In the genomic region with DNA sequence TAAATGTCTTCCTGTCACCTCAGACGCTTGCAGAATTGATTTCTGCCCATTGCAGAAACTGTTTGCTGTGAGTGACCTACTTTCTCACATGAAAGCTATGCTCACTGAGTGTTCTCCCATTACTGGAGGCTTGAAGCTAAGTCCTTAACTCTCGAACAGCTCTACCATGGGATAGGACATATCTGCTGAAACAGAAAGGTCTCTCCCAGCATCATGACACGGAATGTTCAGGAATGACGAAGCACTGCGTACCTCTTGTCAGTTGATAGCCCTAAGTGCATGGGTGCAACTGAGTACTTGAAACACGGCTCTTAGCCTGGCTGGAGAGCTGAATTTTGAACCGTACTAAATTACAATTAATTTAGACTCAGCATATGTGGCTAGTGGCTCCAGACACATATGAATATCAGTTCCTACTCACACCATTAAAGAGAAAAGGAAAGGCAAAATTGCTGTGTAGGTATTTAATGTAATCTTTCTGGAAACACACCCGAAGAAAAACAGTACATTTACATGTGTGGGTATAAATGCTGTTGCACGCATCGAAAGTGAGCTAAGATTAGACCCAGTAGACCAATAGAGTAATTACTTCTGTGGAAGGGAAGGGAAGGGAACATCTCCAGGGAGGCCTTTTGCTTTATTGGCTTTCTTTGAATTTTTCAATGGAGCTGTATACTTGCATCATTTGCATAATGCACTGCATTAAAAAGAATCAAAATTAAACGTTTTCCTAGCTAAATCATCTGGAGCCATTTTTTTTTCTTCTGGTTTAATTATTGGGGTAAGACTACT, we compare ENCODE assay signal across 31 mouse cellular contexts.
DNase-seq lines count a peak whose midpoint lies in the region; ATAC-seq and TF ChIP-seq lines count a peak whose summit lies in the region.
"Had no signal": no experiment of that assay in that cellular context is flagged by ENCODE, and none has a peak within 500 bp of the region (broad histone marks: within the 10 kb centered on the region; RNA-seq: fewer than 3 reads in every experiment).

No protein-coding gene starts in this region.

- ATAC-seq in hindbrain, embryonic 13.5 days (ENCODE audit: low FRiP score): peak; percentile 47; the same call in 1 of the 2 replicates
- no peak for ATAC-seq in hindbrain, embryonic 12.5 days (ENCODE audit: low FRiP score)
- no peak for ATAC-seq in midbrain, embryonic 14.5 days (ENCODE audit: low FRiP score, low TSS enrichment)
- ATAC-seq in midbrain, embryonic 11.5 days (ENCODE audit: low FRiP score): no peak
- no peak for ATAC-seq in midbrain, postnatal 0 days (ENCODE audit: low FRiP score)
- no peak for ATAC-seq in megakaryocyte progenitor cell, adult 5-6 weeks (replicated peaks; ENCODE audit: poor library complexity)
- ATAC-seq: CD4-positive, CD25-positive, alpha-beta regulatory T cell, adult 4 months; forebrain, postnatal 0 days; intestine, embryonic 16.5 days had no signal

- H3K9me3 ChIP-seq in hindbrain, embryonic 13.5 days: no peaks in the 10 kb centered on the region
- no peaks in the 10 kb centered on the region for H3K9me3 ChIP-seq in hindbrain, embryonic 12.5 days (replicated peaks)
- H3K9me3 ChIP-seq in midbrain, embryonic 14.5 days (ENCODE audit: control insufficient read depth, low read length): no peaks in the 10 kb centered on the region
- no peaks in the 10 kb centered on the region for H3K9me3 ChIP-seq in midbrain, embryonic 11.5 days (ENCODE audit: control insufficient read depth, low read length)
- H3K9me3 ChIP-seq in midbrain, postnatal 0 days (ENCODE audit: low read length): no peaks in the 10 kb centered on the region
- H3K9me3 ChIP-seq: heart, embryonic 12.5 days; neural tube, embryonic 12.5 days had no signal

- peak; percentile 30 for DNase-seq in midbrain, embryonic 14.5 days
- no peak for DNase-seq in midbrain, embryonic 11.5 days (ENCODE audit: low spot score, missing footprints)
- DNase-seq in brain, embryonic 14.5 days (ENCODE audit: low read depth): peak; percentile 30
- peak; percentile 40 for DNase-seq in midbrain, postnatal 0 days (ENCODE audit: low spot score)
- DNase-seq in gastrocnemius, postnatal 36 days: no peak
- DNase-seq: adrenal gland, postnatal 14 days; cerebellum, adult 18-20 months; cerebellum, postnatal 14 days; forebrain, postnatal 0 days; gastrocnemius, postnatal 14 days; heart, adult 18-20 months; kidney, adult 8-10 months; kidney, postnatal 14 days; liver; lung, adult 2 months; lung, postnatal 10 days; retina, postnatal 1 day; right cerebral cortex, postnatal 14 days; spleen, adult 18-20 months; thymus, adult 18-20 months; thymus, postnatal 4 days had no signal

- H3K4me1 ChIP-seq in hindbrain, embryonic 13.5 days (replicated peaks): peaks cover 9% of the 10 kb centered on the region; the same call in 1 of the 2 replicates
- no peaks in the 10 kb centered on the region for H3K4me1 ChIP-seq in hindbrain, embryonic 12.5 days
- no peaks in the 10 kb centered on the region for H3K4me1 ChIP-seq in midbrain, embryonic 14.5 days (ENCODE audit: control insufficient read depth, insufficient read depth, low read length)
- H3K4me1 ChIP-seq in midbrain, embryonic 11.5 days (ENCODE audit: control insufficient read depth, insufficient read depth, low read length): no peaks in the 10 kb centered on the region
- H3K4me1 ChIP-seq in midbrain, postnatal 0 days (ENCODE audit: insufficient read depth, low read length): no peaks in the 10 kb centered on the region
- H3K4me1 ChIP-seq: heart, embryonic 12.5 days; neural tube, embryonic 12.5 days had no signal

- intact Hi-C loops in gastrocnemius, postnatal 36 days (cut with DNase I): loop anchor here (5.0 kb wide), 1 partner anchor 123 kb away; no protein-coding TSS in a partner anchor

- WGBS in hindbrain, embryonic 13.5 days: 72% methylated on average over 11 of the region's 11 CpGs
- WGBS in hindbrain, embryonic 12.5 days: 85% methylated on average over 11 of the region's 11 CpGs
- 80% methylated on average over 11 of the region's 11 CpGs for WGBS in midbrain, embryonic 14.5 days
- 87% methylated on average over 11 of the region's 11 CpGs for WGBS in midbrain, embryonic 11.5 days
- WGBS in midbrain, postnatal 0 days: 76% methylated on average over 11 of the region's 11 CpGs

- H3K4me2 ChIP-seq in hindbrain, embryonic 13.5 days: no peak overlapping the region
- H3K4me2 ChIP-seq in hindbrain, embryonic 12.5 days (replicated peaks): no peak overlapping the region
- H3K4me2 ChIP-seq in midbrain, embryonic 14.5 days (ENCODE audit: low read length): no peak overlapping the region
- no peak overlapping the region for H3K4me2 ChIP-seq in midbrain, embryonic 11.5 days
- no peak overlapping the region for H3K4me2 ChIP-seq in midbrain, postnatal 0 days (ENCODE audit: low read depth, low read length, poor library complexity, severe bottlenecking)
- H3K4me2 ChIP-seq: heart, embryonic 12.5 days; neural tube, embryonic 12.5 days had no signal

- TF ChIP-seq POLR2A in brain, embryonic 14.5 days (IDR thresholded peaks at IDR 0.05; ENCODE audit: borderline replicate concordance, extremely low read depth, insufficient read depth, insufficient read length, poor library complexity, severe bottlenecking): no peak

- H3K9ac ChIP-seq in hindbrain, embryonic 13.5 days: no peak overlapping the region
- H3K9ac ChIP-seq in hindbrain, embryonic 12.5 days: no peak overlapping the region
- no peak overlapping the region for H3K9ac ChIP-seq in midbrain, embryonic 14.5 days (replicated peaks; ENCODE audit: low read length)
- H3K9ac ChIP-seq in midbrain, embryonic 11.5 days (ENCODE audit: low read length): no peak overlapping the region
- H3K9ac ChIP-seq in midbrain, postnatal 0 days (replicated peaks; ENCODE audit: low read length, poor library complexity, severe bottlenecking): no peak overlapping the region
- H3K9ac ChIP-seq: forebrain, postnatal 0 days; heart, embryonic 12.5 days; liver, embryonic 14.5 days; neural tube, embryonic 12.5 days had no signal

- H3K4me3 ChIP-seq in hindbrain, embryonic 13.5 days: no peak overlapping the region
- H3K4me3 ChIP-seq in hindbrain, embryonic 12.5 days: no peak overlapping the region
- no peak overlapping the region for H3K4me3 ChIP-seq in midbrain, embryonic 14.5 days (replicated peaks; ENCODE audit: low read depth, low read length)
- no peak overlapping the region for H3K4me3 ChIP-seq in midbrain, embryonic 11.5 days (ENCODE audit: low read depth, low read length)
- no peak overlapping the region for H3K4me3 ChIP-seq in midbrain, postnatal 0 days (ENCODE audit: low read depth, low read length)
- H3K4me3 ChIP-seq: erythroblast, embryonic 14.5 days; heart, embryonic 12.5 days; neural tube, embryonic 12.5 days had no signal

- H3K27ac ChIP-seq in hindbrain, embryonic 13.5 days: no peak overlapping the region
- H3K27ac ChIP-seq in hindbrain, embryonic 12.5 days: no peak overlapping the region
- H3K27ac ChIP-seq in midbrain, embryonic 14.5 days (replicated peaks; ENCODE audit: low read depth, low read length): no peak overlapping the region
- H3K27ac ChIP-seq in midbrain, embryonic 11.5 days (ENCODE audit: low read depth, low read length): no peak overlapping the region
- no peak overlapping the region for H3K27ac ChIP-seq in midbrain, postnatal 0 days (ENCODE audit: low read depth, low read length)
- H3K27ac ChIP-seq: liver, embryonic 14.5 days; macrophage; neural tube, embryonic 12.5 days had no signal

- H3K36me3 ChIP-seq in hindbrain, embryonic 13.5 days: no peaks in the 10 kb centered on the region
- no peaks in the 10 kb centered on the region for H3K36me3 ChIP-seq in hindbrain, embryonic 12.5 days
- no peaks in the 10 kb centered on the region for H3K36me3 ChIP-seq in midbrain, embryonic 14.5 days (ENCODE audit: control insufficient read depth, insufficient read depth, low read length)
- H3K36me3 ChIP-seq in midbrain, embryonic 11.5 days (ENCODE audit: control insufficient read depth, insufficient read depth, low read length): no peaks in the 10 kb centered on the region
- no peaks in the 10 kb centered on the region for H3K36me3 ChIP-seq in midbrain, postnatal 0 days (ENCODE audit: insufficient read depth, low read length)
- H3K36me3 ChIP-seq: heart, embryonic 12.5 days; neural tube, embryonic 12.5 days had no signal

- TF ChIP-seq CTCF in brain, embryonic 14.5 days (IDR thresholded peaks at IDR 0.05; ENCODE audit: borderline replicate concordance, extremely low read depth, insufficient read depth, insufficient read length): no peak
- TF ChIP-seq CTCF in midbrain, postnatal 0 days (IDR thresholded peaks at IDR 0.05): no peak

- H3K27me3 ChIP-seq in hindbrain, embryonic 13.5 days: peaks cover 12% of the 10 kb centered on the region; the same call in 1 of the 2 replicates
- H3K27me3 ChIP-seq in hindbrain, embryonic 12.5 days: no peaks in the 10 kb centered on the region
- H3K27me3 ChIP-seq in midbrain, embryonic 14.5 days (ENCODE audit: control insufficient read depth, insufficient read depth, low read length): no peaks in the 10 kb centered on the region
- no peaks in the 10 kb centered on the region for H3K27me3 ChIP-seq in midbrain, embryonic 11.5 days (ENCODE audit: control insufficient read depth, insufficient read depth, low read length)
- no peaks in the 10 kb centered on the region for H3K27me3 ChIP-seq in midbrain, postnatal 0 days (ENCODE audit: insufficient read depth, low read length)
- H3K27me3 ChIP-seq: heart, embryonic 12.5 days; neural tube, embryonic 12.5 days had no signal

Comparison
In these comparisons a context has a peak if more than half of its experiments do, and no peak if none do; other contexts are left out.
1. DNase-seq: peak in midbrain, embryonic 14.5 days (single experiment), brain, embryonic 14.5 days (single experiment) and midbrain, postnatal 0 days (single experiment); none in midbrain, embryonic 11.5 days (single experiment) and gastrocnemius, postnatal 36 days (0 of 2).